In genomic region chr7:16376505-16376904, GRCm38 (mm10) we compare ENCODE assay signal across 7 mouse cellular contexts. TPM values are rescaled to one million over a fixed set of nuclear protein-coding genes. Genes with fewer than 3 reads are reported as not detected.
A peak's percentile ranks its signal among the peaks of the same experiment; 100 is the strongest.
DNase-seq lines count a peak whose midpoint lies in the region; ATAC-seq and TF ChIP-seq lines count a peak whose summit lies in the region.

No protein-coding gene starts in this region.

- no peak overlapping the region for H3K4me3 ChIP-seq in ES-E14 (ENCODE audit: insufficient read depth in 1 of 2, low read depth in 1 of 2, low read length in 2 of 2, poor library complexity in 1 of 2, severe bottlenecking in 1 of 2)
- H3K4me3 ChIP-seq in liver, postnatal 0 days (ENCODE audit: low read depth, low read length), result no peak overlapping the region

- intact Hi-C loops in heart, postnatal 14 days (cut with DNase I), result loop anchor here (5.0 to 10.0 kb wide), 2 partner anchors 48 to 86 kb away; no protein-coding TSS in a partner anchor

- WGBS in liver, postnatal 0 days (ENCODE audit: insufficient replicate concordance), result 90% methylated on average over 1 of the region's 1 CpGs

- H3K27me3 ChIP-seq in liver, postnatal 0 days (ENCODE audit: insufficient read depth, low read length), result no peaks in the 10 kb centered on the region

- TF ChIP-seq EP300 in liver, postnatal 0 days (IDR thresholded peaks at IDR 0.05; ENCODE audit: low read depth), result no peak

- peak; percentile 78 for TF ChIP-seq CTCF in liver, postnatal 0 days (IDR thresholded peaks at IDR 0.05; ENCODE audit: low read depth)

- H3K4me1 ChIP-seq in ES-E14 (ENCODE audit: control insufficient read depth in 2 of 2, insufficient read depth in 2 of 2, low read length in 2 of 2, poor library complexity in 1 of 2), result no peaks in the 10 kb centered on the region; a peak in 1 of 4 replicates
- H3K4me1 ChIP-seq in liver, postnatal 0 days (ENCODE audit: insufficient read depth), result no peaks in the 10 kb centered on the region

- H3K9me3 ChIP-seq in ES-E14 (ENCODE audit: control insufficient read depth, insufficient read depth, low read depth, low read length), result no peaks in the 10 kb centered on the region
- H3K9me3 ChIP-seq in liver, postnatal 0 days (ENCODE audit: low read length), result no peaks in the 10 kb centered on the region

- H3K36me3 ChIP-seq in ES-E14 (ENCODE audit: control insufficient read depth, insufficient read depth, low read length, poor library complexity, severe bottlenecking), result peaks cover 39% of the 10 kb centered on the region
- H3K36me3 ChIP-seq in liver, postnatal 0 days (replicated peaks; ENCODE audit: insufficient read depth, low read length), result peaks cover 47% of the 10 kb centered on the region

- in situ Hi-C loops in ES-E14 (cut with MboI; ENCODE audit: low sequenced_read_pairs in 2 of 2, unreplicated experiment in 2 of 2), result no loop called here

- no peak overlapping the region for H3K4me2 ChIP-seq in liver, postnatal 0 days (ENCODE audit: low read depth, low read length)

- H3K27ac ChIP-seq in ES-E14 (ENCODE audit: insufficient read depth, low read depth, low read length, poor library complexity, severe bottlenecking), result no peak overlapping the region
- no peak overlapping the region for H3K27ac ChIP-seq in liver, postnatal 0 days (ENCODE audit: low read depth)

- H3K9ac ChIP-seq in ES-E14 (ENCODE audit: insufficient read depth, low read depth, low read length, poor library complexity, severe bottlenecking), result no peak overlapping the region
- H3K9ac ChIP-seq in liver, postnatal 0 days (replicated peaks), result no peak overlapping the region

- ATAC-seq in liver, postnatal 0 days, result peak; percentile 68

- peak; percentile 45 for DNase-seq in layer of hippocampus, adult 11-12 months (ENCODE audit: low spot score)
- no peak for DNase-seq in layer of hippocampus, adult 9-10 months (ENCODE audit: low spot score)
- peak; percentile 40 for DNase-seq in ES-E14 (ENCODE audit: low read depth, low spot score)
- DNase-seq in adrenal gland, postnatal 25 days, result peak; percentile 16
- peak; percentile 51 to 75 for DNase-seq in heart, postnatal 14 days
- peak; percentile 67 for DNase-seq in liver, postnatal 0 days
- peak; percentile 24 to 63 for DNase-seq in spleen, postnatal 14 days (ENCODE audit: low spot score in 2 of 2)

TF ChIP-seq in ES-E14, 5 proteins besides CTCF, POLR2A, EP300 and RAD21:
- TF ChIP-seq ZC3H11A (IDR thresholded peaks at IDR 0.05; ENCODE audit: borderline replicate concordance, low read depth, low read length) (no peak), MAFK (IDR thresholded peaks at IDR 0.05; ENCODE audit: insufficient read depth, low read depth, low read length) (no peak), HCFC1 (IDR thresholded peaks at IDR 0.05; ENCODE audit: borderline replicate concordance, insufficient read depth, low read length) (no peak), ZNF384 (IDR thresholded peaks at IDR 0.05; ENCODE audit: low read depth, low read length) (no peak), CHD2 (IDR thresholded peaks at IDR 0.05; ENCODE audit: low read depth, low read length) (no peak)

RNA-seq across cellular contexts. Expression of gene Sae1, which starts 11.1 kb away (rescaled TPM):
- total RNA-seq in ES-E14 (2012; rRNA removed), result 163 and 213 TPM in 2 replicates
- total RNA-seq in adrenal gland, postnatal 25 days (2021), result 67.1 and 74.1 TPM in 2 replicates
- total RNA-seq in heart, postnatal 14 days (2021), result 10 to 100 TPM; 41.8 to 47.6 TPM
- polyA plus RNA-seq in liver, postnatal 0 days (2015; fragmentation: Nextera tagmentation; extraction: Ambion mirVana), result 48.3 and 51.9 TPM in 2 replicates

RNA-seq across cellular contexts. Expression of gene Zc3h4, which starts 24.2 kb away (rescaled TPM):
- 43.7 and 43.9 TPM in 2 replicates for total RNA-seq in ES-E14 (2012; rRNA removed)
- total RNA-seq in adrenal gland, postnatal 25 days (2021), result 47.1 and 57.3 TPM in 2 replicates
- 10 to 100 TPM; 29.5 to 30.1 TPM for total RNA-seq in heart, postnatal 14 days (2021)
- polyA plus RNA-seq in liver, postnatal 0 days (2015; fragmentation: Nextera tagmentation; extraction: Ambion mirVana), result 4.7 and 5.2 TPM in 2 replicates
